Mouse (Mus musculus) erythroblast, embryonic 14.5 days (primary cell): ENCODE measurements at regions not wholly inside any gene's neighbourhood (a gene's known extent, or its start where the extent isn't known, plus 50 kb on each side); places are given as distances from the start of the nearest gene placed in this dataset.

ENCODE experiments used
- GATA1 ChIP-seq: IDR thresholded peaks from 2 replicates; pipeline ENCODE4 v1.6.1; 2012; ENCODE audit warnings: low read length, inconsistent platforms, mixed read lengths
- TAL1 ChIP-seq: IDR thresholded peaks from 3 replicates; pipeline ENCODE4 v1.6.1; 2012; ENCODE audit warnings: low read length, inconsistent platforms, mixed read lengths

DNA sequence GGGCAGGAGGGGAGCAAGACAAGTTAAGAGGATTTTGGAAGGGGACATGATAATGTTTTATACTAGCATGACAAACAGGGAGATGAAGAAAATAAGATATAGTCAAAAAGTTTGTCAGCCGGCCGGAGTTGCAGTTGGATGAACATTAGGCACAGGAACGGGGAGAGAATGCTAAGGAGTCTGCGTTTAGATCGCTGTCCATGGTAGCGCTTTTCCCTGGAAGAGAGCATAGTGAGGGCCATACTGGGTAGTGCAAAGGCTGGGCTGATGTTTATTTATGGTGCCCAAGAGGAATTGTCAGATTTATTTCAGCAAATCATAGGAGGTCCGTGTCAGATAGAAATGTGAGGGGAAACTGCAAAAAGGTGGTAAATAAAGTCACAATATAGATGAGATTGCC lies 337.0 kb downstream of the Brinp2 start:
- TF ChIP-seq GATA1: no peak
- no peak for TF ChIP-seq TAL1
